Mouse (Mus musculus) spleen, postnatal 10 days (tissue): ENCODE results near the gene Dip2b.
A peak's percentile ranks its signal among the peaks of the same experiment; 100 is the strongest.

ENCODE experiments used
- DNase-seq, 2 experiments: peaks; one replicate each; pipeline ENCODE4 v3.0.0; 2021 to 2022; ENCODE audit warnings: low spot score in 2 of 2

Gene Dip2b

GRCm38 (mm10) chr15:100216173-100216572, 177.7 kb downstream of the Dip2b start:
- no peak for DNase-seq

- no peak for DNase-seq
These were observed 179.6 kb downstream of the Dip2b start for GRCm38 (mm10) chr15:100218018-100218417.

DNA sequence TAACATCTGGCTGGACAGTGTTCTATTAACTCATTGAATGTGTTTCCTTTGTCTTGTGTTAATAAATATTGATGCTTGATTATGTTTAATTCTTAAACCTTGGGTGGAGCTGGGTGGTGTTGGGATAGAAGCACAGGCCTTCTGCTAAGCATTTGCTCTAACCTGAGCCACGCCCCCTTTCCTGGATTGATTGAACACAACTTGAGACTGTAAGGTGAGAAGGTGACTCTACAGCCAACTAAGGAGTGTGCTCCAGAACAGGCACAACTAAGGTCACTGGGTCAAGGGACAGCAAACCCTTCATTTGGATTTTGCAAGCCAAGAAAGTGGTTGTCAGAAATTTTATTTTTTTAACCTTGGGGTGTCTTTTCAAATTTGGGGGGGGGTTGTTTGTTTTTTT, 180.9 kb downstream of the Dip2b start:
- DNase-seq = no peak

DNA sequence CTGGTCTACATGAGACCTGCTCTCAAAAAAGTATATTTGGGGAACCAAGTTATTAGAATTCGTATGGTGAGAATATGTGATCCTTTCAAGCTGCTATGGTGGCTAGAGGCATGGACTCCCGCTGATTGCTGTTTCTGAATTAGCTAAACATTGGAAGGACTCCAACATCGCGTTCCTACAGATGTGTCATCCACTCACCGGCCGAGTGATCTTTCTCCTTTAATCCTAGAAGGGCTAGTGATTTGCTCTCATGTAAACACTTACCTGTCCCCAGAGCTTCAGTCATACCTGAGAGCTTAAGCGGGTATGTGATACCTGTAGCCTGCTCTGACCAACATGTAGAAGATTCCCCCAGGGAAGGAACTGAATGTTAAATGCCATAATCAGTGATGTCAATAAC, 182.5 kb downstream of the Dip2b start:
- DNase-seq = no peak

DNA sequence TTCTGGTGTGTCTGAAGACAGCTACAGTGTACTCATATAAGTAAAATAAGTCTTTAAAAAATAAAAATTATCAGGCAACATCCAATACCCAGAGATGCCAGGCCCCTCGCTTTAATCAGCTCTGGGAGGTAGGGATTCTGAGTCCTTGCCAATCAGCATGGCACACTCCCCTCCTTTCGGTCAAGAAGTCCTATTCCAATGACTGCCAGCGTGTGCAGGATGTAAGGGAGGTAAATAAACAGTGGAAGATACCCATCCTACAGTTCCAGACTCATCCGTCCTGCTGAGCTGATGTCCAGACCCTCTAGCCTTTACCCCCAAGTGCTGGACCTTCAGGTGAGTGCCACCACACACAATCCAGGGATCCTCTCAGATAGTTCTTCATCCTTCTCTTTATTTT, 186.9 kb downstream of the Dip2b start:
- DNase-seq = no peak

DNA sequence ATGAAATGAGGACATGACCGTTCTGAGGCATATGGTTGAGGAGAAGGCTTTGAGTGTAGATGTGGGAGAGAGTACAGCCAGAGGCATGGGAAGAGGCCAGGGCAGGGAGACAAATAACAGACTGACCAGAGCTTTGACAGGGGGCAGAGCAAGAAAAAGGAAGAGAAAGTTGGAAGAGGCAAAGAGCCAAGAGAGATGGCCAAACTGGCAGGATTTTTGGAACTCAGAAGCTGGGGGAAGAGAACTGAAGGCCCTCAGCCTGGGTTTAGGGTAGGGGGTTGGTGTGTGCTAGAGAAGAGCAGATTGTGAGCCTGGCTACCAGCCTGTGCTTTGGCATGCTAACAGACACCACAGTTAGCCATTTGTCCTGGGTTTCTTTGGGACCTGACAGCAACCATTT, 187.4 kb downstream of the Dip2b start:
- no peak for DNase-seq

- peak in 1 of 2 experiments; percentile 44 for DNase-seq
These were observed 188.7 kb downstream of the Dip2b start for GRCm38 (mm10) chr15:100227031-100227662.

GRCm38 (mm10) chr15:100227663-100228534, 189.4 kb downstream of the Dip2b start, which contains the start of gene Atf1:
Gene Atf1 (plus strand): TSS chr15:100227819.
- DNase-seq = peak; percentile 94 to 96

DNA sequence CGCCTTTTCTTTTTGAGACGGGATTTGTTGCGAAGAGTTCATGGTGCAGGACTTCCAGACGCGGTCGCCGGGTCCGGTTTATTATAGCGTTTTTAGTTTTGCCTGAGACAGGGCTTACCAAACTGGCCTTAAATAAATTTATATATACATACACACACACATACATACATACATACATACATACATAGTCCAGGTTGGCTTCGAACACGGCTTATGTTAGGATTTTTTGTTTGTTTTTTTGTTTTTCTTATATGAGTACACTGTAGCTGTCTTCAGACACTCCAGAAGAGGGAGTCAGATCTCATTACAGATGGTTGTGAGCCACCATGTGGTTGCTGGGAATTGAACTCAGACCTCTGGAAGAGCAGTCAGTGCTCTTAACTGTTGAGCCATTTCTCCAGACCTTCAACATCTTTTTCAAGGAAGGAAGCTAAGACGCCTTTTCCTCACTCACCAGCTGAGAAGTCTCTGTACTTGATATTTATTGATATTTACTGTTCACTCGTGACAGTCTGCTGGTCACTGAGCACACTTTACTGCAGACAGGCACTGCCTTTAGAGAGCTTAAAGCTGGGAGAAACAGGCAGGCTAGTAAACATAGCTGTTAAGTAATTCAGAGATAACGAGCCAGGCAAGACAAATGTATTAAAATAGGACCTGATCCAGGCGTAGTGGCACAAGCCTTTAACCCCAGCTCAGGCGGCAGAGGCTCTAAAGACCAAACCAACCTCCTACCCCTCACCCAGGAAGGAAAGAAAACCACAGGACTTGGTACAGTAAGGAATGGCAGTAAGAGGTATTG, 190.3 kb downstream of the Dip2b start:
- DNase-seq = no peak

- DNase-seq = no peak
These were observed 192.2 kb downstream of the Dip2b start for GRCm38 (mm10) chr15:100230655-100231054.

GRCm38 (mm10) chr15:100231616-100232525, 193.4 kb downstream of the Dip2b start:
- no peak for DNase-seq

- no peak for DNase-seq
These were observed 196.9 kb downstream of the Dip2b start for GRCm38 (mm10) chr15:100235208-100235965.

- no peak for DNase-seq
These were observed 198.5 kb downstream of the Dip2b start for GRCm38 (mm10) chr15:100236952-100237351.

- no peak for DNase-seq
These were observed 203.3 kb downstream of the Dip2b start for GRCm38 (mm10) chr15:100241780-100242179.

DNA sequence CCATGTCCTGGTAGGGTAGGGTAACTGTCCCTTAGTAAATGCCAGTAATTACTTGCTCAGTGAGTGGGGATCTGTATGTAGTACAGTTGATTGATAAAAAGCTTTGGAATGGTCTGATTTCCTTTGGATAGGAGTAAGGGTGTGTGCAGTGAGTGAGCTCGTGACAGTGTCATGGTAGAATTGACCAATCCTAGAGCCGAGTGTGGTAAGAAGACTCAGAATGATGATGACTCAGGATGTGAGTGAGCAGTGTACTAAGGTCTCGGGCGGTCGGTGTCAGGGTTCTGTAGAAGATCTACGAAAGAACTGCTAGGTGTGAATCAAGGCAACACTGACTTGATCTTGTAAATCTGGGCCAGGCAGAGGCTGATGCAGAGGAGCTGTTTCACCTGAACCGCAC, 207.5 kb downstream of the Dip2b start:
- DNase-seq = no peak

DNA sequence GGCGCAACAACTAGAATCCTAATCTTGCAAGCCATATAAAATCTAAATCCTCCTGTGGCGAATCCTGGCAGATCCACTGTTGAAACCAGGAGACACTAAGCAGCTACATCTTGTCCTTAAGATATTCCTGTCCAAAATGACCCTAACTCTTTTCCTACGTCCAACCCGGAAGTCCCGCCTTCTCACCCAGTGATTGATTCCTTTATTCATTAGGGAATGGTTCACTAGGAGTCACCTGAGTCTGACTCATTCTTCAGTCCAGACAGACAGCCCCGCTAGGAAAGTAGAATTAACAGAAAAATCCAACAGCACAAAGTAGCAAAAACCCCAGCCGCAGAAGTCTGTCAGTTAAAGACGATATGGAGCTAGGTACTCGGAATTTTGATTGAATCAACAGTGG, 208.8 kb downstream of the Dip2b start:
- no peak for DNase-seq

DNA sequence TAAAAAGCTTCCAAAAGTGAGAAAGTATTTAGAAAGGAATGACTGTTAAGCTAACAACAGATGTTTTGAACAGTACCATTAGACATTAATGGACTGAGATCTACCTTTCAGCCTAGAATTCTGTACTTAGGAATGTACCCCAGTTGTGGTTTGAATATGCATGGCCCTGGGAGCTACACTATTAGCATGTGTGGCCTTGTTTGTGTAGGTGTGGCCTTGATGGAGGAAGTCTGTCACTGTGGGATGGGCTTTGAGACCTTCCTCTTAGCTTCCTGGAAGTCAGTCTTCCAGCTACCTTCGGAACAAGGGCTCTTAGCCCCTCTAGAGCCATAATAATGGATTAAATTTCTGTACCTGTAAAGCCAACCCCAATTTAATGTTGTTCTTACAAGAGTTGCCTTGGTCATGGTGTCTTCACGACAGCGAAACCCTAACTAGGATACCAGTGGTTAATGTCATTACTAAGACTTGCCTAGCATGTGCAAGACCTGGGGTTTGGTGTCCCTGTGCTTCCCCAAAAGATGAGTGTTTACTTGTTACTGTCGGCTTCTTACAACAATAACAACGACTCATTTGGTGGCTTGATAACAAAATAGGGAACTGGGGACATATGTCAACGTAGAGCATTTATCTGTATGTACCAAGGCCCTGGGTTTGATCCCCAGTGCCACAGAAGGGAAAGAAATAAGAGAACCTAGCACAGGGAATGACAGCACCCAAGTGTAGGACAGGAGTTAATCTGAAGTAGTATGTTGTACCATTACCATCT, 210.4 kb downstream of the Dip2b start:
- no peak for DNase-seq

DNA sequence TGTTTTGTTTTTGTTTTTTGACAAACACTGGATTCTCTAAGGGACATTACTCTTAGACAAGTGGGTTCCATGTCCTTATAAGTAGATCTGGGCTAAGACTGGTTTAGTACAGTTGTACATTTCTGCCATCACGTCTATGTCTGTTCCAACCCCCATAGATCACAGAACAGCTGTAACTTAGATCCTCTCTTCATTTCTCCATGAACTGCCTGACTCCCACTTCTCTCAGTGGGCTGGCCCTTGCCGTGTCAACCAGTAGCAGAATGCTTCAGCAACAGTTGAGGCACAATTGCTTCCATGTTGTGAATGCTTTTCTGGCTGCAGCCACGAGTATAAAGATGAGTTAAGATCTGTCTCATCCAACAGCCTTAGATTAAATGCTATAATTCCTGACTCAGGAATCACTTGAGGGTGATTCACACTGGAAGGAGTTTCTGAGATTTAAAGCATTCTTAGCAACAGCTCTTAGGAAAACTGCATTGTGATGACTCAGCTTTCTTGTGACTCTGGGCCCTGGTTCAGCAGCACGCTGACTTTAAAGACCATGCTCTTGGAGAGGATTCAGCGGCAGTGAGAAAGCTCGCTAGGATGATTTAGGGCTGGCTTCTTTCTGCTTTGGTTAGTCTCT, 212.8 kb downstream of the Dip2b start:
- DNase-seq = no peak

DNA sequence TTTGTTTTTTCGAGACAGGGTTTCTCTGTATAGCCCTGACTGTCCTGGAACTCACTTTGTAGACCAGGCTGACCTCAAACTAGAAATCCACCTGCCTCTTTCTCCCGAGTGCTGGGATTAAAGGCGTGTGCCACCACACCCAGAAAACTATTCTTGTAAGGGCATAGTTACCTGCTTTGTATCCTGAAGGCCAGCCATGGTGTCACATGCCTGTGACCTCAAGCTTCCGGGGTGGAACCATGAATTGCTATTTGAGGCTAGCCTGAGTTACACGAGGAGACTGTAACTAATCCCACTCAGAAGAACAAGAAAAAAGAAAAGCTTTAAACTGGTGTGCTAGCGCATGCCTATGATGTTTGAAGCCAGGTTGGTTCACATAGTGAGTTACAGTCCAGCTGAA, 217.9 kb downstream of the Dip2b start:
- DNase-seq = no peak
